Mouse (Mus musculus): Measurements from ENCODE around the gene Skida1. TPM values are rescaled to one million over a fixed set of nuclear protein-coding genes. Genes with fewer than 3 reads are reported as not detected.

Skida1 gene
- total and polyA plus RNA-seq, 3 experiments: 0.20 to 33.3 (median 2.0) TPM

DNA sequence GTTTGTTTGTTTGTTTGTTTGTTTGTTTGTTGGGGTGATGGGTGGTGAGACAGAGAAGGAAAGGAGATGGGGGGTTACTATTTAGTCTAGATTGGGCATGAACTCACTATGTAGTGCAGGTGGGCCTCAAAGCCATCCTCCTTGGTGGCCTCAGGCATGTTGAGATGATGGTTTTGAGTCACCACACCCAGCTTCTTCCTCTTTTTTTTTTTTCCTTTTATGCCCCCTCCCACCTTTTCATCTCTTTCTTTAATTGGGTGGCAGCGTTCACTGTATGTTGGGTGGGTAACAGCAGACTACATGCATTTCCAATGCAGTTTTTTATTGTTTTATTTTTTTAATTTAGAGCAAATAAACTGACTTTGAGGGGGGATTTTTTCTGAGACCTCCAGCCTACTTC lies 32.2 kb downstream of the Skida1 start:
- Histone ChIP-seq H3K36me3 (replicated peaks) (no peaks in the 10 kb centered on the region), H3K4me1 (ENCODE audit: insufficient read depth, low read depth, low read length) (no peaks in the 10 kb centered on the region), H3K9me3 (replicated peaks) (no peaks in the 10 kb centered on the region), H3K27me3 (ENCODE audit: insufficient read depth, low read length) (0 out of 2 replicates have a peak, but pooled peaks cover 3% of the 10 kb centered on the region), H3K4me3 (ENCODE audit: low read depth, low read length) (no peak overlapping the region)
- DNase-seq (ENCODE audit: low spot score) (no peak), ATAC-seq (ENCODE audit: extremely low read depth, insufficient number of reproducible peaks, low FRiP score, poor library complexity, severe bottlenecking) (no peak)
- TF ChIP-seq TAL1 (conservative IDR thresholded peaks at IDR 0.05; ENCODE audit: low read depth, low read length) (no peak), GATA2 (IDR thresholded peaks at IDR 0.05; ENCODE audit: borderline replicate concordance, low read depth, low read length) (no peak), CTCF (IDR thresholded peaks at IDR 0.05; ENCODE audit: low read depth, low read length) (no peak), POLR2AphosphoS5 (IDR thresholded peaks at IDR 0.05; ENCODE audit: insufficient replicate concordance, low read depth, low read length) (no peak), GATA1 (IDR thresholded peaks at IDR 0.05; ENCODE audit: borderline replicate concordance, low read length) (no peak)

DNA sequence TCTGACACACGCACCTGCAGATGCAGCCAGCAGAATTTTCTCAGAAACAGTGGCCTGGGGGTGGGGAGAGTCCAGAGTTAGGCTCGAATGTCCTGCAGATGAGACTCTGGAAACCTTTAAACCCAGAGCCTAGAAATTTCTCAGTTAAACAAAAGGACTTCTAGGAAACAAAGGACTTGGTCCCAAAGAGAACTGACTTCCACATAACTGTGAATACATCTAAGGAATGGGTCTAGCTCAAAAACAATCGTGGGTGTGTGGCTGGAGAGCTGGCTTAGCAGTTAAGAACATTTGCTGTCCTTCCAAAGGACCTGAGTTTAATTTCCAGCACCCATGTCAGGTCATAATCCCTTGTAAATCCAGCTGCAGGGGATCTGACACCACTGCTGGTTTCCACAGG lies 33.3 kb downstream of the Skida1 start:
- H3K4me3 ChIP-seq (ENCODE audit: low read depth, low read length): no peak overlapping the region
- no peaks in the 10 kb centered on the region for H3K9me3 ChIP-seq (replicated peaks)
- 0 out of 2 replicates have a peak, but pooled peaks cover 3% of the 10 kb centered on the region for H3K27me3 ChIP-seq (ENCODE audit: insufficient read depth, low read length)
- TF ChIP-seq POLR2AphosphoS5 (IDR thresholded peaks at IDR 0.05; ENCODE audit: insufficient replicate concordance, low read depth, low read length) (no peak), GATA1 (IDR thresholded peaks at IDR 0.05; ENCODE audit: borderline replicate concordance, low read length) (no peak), GATA2 (IDR thresholded peaks at IDR 0.05; ENCODE audit: borderline replicate concordance, low read depth, low read length) (no peak), CTCF (IDR thresholded peaks at IDR 0.05; ENCODE audit: low read depth, low read length) (no peak), TAL1 (conservative IDR thresholded peaks at IDR 0.05; ENCODE audit: low read depth, low read length) (no peak)
- ATAC-seq (ENCODE audit: extremely low read depth, insufficient number of reproducible peaks, low FRiP score, poor library complexity, severe bottlenecking) (no peak), DNase-seq (ENCODE audit: low spot score) (no peak)
- H3K36me3 ChIP-seq (replicated peaks): no peaks in the 10 kb centered on the region
- no peaks in the 10 kb centered on the region for H3K4me1 ChIP-seq (ENCODE audit: insufficient read depth, low read depth, low read length)

DNA sequence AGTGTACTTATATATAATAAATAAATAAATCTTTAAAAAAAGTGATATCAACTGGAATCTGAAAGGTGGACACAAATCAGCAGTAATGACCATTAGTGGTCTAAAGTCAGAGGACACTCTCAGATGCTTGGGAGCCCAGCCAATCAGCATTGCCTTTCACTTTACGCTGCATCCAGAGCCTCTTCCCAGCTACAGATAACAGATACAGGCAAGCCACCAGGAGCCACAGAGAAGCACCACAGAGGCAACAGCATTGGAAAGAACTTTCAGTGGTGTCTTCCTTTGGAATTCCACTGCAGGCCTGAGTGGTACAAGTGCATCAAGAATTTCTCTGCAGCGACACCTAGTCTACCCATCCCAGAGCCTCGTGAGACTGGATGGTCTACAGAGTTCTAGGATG lies 36.0 kb downstream of the Skida1 start:
- H3K36me3 ChIP-seq (replicated peaks): no peaks in the 10 kb centered on the region
- ATAC-seq (ENCODE audit: extremely low read depth, insufficient number of reproducible peaks, low FRiP score, poor library complexity, severe bottlenecking): no peak
- H3K9me3 ChIP-seq (replicated peaks): no peaks in the 10 kb centered on the region
- no peak for TF ChIP-seq TAL1 (conservative IDR thresholded peaks at IDR 0.05; ENCODE audit: low read depth, low read length)
- no peak for DNase-seq (ENCODE audit: low spot score)
- no peaks in the 10 kb centered on the region for H3K4me1 ChIP-seq (ENCODE audit: insufficient read depth, low read depth, low read length)
- 0 out of 2 replicates have a peak, but pooled peaks cover 3% of the 10 kb centered on the region for H3K27me3 ChIP-seq (ENCODE audit: insufficient read depth, low read length)
- H3K4me3 ChIP-seq (ENCODE audit: low read depth, low read length): no peak overlapping the region

DNA sequence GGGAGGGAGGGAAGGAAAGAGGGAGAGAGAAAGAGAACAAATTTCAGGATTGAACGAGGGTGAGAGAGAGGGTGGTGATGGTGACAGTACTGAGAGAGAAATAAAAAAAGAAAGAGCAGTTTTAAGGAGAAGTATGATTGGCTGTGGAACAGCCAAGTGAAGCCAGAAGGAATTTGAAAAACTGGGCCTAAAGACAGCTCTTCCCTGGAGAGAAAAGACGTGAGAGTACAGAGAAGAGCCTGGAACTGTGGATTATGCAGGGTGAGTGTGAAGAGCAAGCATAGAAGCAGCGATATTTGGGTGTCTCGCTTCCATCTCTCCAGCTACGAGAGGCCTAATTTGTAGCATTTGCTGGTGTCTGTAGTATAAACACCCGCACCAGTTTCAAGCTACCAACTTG lies 37.6 kb downstream of the Skida1 start:
- TF ChIP-seq POLR2AphosphoS5 (IDR thresholded peaks at IDR 0.05; ENCODE audit: insufficient replicate concordance, low read depth, low read length) (no peak), TAL1 (conservative IDR thresholded peaks at IDR 0.05; ENCODE audit: low read depth, low read length) (no peak), GATA1 (IDR thresholded peaks at IDR 0.05; ENCODE audit: borderline replicate concordance, low read length) (no peak), CTCF (IDR thresholded peaks at IDR 0.05; ENCODE audit: low read depth, low read length) (no peak), GATA2 (IDR thresholded peaks at IDR 0.05; ENCODE audit: borderline replicate concordance, low read depth, low read length) (no peak)
- H3K4me1 ChIP-seq (ENCODE audit: insufficient read depth, low read depth, low read length): no peaks in the 10 kb centered on the region
- H3K4me3 ChIP-seq (ENCODE audit: low read depth, low read length): no peak overlapping the region
- DNase-seq (ENCODE audit: low spot score) (no peak), ATAC-seq (ENCODE audit: extremely low read depth, insufficient number of reproducible peaks, low FRiP score, poor library complexity, severe bottlenecking) (no peak)
- H3K36me3 ChIP-seq (replicated peaks): no peaks in the 10 kb centered on the region
- 0 out of 2 replicates have a peak, but pooled peaks cover 3% of the 10 kb centered on the region for H3K27me3 ChIP-seq (ENCODE audit: insufficient read depth, low read length)
- no peaks in the 10 kb centered on the region for H3K9me3 ChIP-seq (replicated peaks)

DNA sequence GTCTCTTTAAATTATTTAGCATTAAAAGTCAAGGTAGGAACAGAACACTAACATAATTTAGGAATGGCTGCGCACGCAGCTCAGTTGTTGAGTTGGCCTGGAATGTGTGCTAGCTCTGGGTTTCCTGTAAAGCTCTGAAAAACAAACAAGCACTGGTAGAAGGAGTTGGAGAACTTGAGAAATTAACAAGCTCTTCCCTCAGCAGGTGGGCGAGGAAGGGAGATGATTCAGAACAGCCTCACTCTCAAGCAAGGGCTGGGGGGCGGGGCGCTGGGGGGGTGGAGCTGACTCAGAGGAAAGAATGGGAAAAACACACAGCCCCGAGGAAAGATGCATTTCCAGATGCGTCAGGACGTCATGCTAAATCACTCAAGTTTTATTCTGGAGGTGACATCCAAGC lies 43.7 kb downstream of the Skida1 start:
- Histone ChIP-seq H3K27me3 (ENCODE audit: insufficient read depth, low read length) (0 out of 2 replicates have a peak, but pooled peaks cover 4% of the 10 kb centered on the region), H3K4me3 (ENCODE audit: low read depth, low read length) (no peak overlapping the region), H3K9me3 (replicated peaks) (no peaks in the 10 kb centered on the region), H3K36me3 (replicated peaks) (no peaks in the 10 kb centered on the region), H3K4me1 (ENCODE audit: insufficient read depth, low read depth, low read length) (no peaks in the 10 kb centered on the region)
- DNase-seq (ENCODE audit: low spot score) (no peak), ATAC-seq (ENCODE audit: extremely low read depth, insufficient number of reproducible peaks, low FRiP score, poor library complexity, severe bottlenecking) (no peak)
- TF ChIP-seq GATA1 (IDR thresholded peaks at IDR 0.05; ENCODE audit: borderline replicate concordance, low read length) (no peak), CTCF (IDR thresholded peaks at IDR 0.05; ENCODE audit: low read depth, low read length) (no peak), TAL1 (conservative IDR thresholded peaks at IDR 0.05; ENCODE audit: low read depth, low read length) (no peak), GATA2 (IDR thresholded peaks at IDR 0.05; ENCODE audit: borderline replicate concordance, low read depth, low read length) (no peak), POLR2AphosphoS5 (IDR thresholded peaks at IDR 0.05; ENCODE audit: insufficient replicate concordance, low read depth, low read length) (no peak)

DNA sequence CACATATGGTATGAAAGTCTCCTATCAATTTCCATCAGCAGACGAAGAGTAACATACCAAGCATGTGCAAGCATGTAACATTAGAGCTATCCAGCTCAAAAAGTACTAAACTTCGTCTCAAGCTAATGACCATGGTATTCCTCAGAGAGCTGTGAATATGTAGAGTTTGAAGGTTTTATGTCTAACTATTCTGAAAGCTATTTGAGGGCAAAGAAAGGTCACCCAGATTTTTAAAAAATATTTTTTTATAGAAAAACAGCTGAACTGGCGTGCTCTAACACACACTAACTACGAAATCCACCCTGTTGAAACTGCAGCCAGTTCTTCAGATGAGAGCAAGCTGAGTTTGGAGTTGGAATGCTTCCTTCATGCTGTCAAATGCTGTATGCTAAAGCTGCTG lies 44.6 kb downstream of the Skida1 start:
- H3K4me3 ChIP-seq (ENCODE audit: low read depth, low read length): no peak overlapping the region
- TF ChIP-seq GATA1 (IDR thresholded peaks at IDR 0.05; ENCODE audit: borderline replicate concordance, low read length) (no peak), CTCF (IDR thresholded peaks at IDR 0.05; ENCODE audit: low read depth, low read length) (no peak), POLR2AphosphoS5 (IDR thresholded peaks at IDR 0.05; ENCODE audit: insufficient replicate concordance, low read depth, low read length) (no peak), TAL1 (conservative IDR thresholded peaks at IDR 0.05; ENCODE audit: low read depth, low read length) (no peak), GATA2 (IDR thresholded peaks at IDR 0.05; ENCODE audit: borderline replicate concordance, low read depth, low read length) (no peak)

DNA sequence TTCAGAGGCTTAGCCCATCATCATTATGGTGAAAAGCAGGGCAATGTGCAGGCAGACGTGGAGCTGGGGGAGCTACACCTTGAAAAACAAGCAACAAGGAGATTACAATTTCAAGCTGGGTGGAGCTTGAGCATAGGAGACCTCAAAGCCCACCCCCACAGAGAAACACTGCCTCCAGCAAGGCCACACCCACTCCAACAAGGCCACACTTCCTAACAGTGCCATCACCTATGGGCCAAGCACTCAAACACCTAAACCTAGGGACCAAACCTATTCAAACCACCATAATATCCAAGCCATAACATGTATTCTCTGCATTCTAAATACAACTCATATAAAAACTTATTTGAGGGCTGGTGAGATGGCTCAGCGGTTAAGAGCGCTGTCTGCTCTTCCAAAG lies 46.5 kb downstream of the Skida1 start:
- no peaks in the 10 kb centered on the region for H3K9me3 ChIP-seq (replicated peaks)
- no peaks in the 10 kb centered on the region for H3K4me1 ChIP-seq (ENCODE audit: insufficient read depth, low read depth, low read length)
- DNase-seq (ENCODE audit: low spot score) (no peak), ATAC-seq (ENCODE audit: extremely low read depth, insufficient number of reproducible peaks, low FRiP score, poor library complexity, severe bottlenecking) (no peak)
- H3K36me3 ChIP-seq (replicated peaks): no peaks in the 10 kb centered on the region
- peaks cover 12% of the 10 kb centered on the region for H3K27me3 ChIP-seq (ENCODE audit: insufficient read depth, low read length)
- TF ChIP-seq TAL1 (conservative IDR thresholded peaks at IDR 0.05; ENCODE audit: low read depth, low read length): no peak
- TF ChIP-seq CTCF (IDR thresholded peaks at IDR 0.05; ENCODE audit: low read depth, low read length): no peak
- TF ChIP-seq GATA2 (IDR thresholded peaks at IDR 0.05; ENCODE audit: borderline replicate concordance, low read depth, low read length): no peak
- TF ChIP-seq POLR2AphosphoS5 (IDR thresholded peaks at IDR 0.05; ENCODE audit: insufficient replicate concordance, low read depth, low read length): no peak
- no peak for TF ChIP-seq GATA1 (IDR thresholded peaks at IDR 0.05; ENCODE audit: borderline replicate concordance, low read length)
- no peak overlapping the region for H3K4me3 ChIP-seq (ENCODE audit: low read depth, low read length)

More for the DNA sequence above, 44.6 kb downstream of the Skida1 start:
- ATAC-seq (ENCODE audit: extremely low read depth, insufficient number of reproducible peaks, low FRiP score, poor library complexity, severe bottlenecking) (no peak), DNase-seq (ENCODE audit: low spot score) (no peak)
- H3K36me3 ChIP-seq (replicated peaks): no peaks in the 10 kb centered on the region
- no peaks in the 10 kb centered on the region for H3K4me1 ChIP-seq (ENCODE audit: insufficient read depth, low read depth, low read length)
- H3K27me3 ChIP-seq (ENCODE audit: insufficient read depth, low read length): peaks cover 8% of the 10 kb centered on the region
- H3K9me3 ChIP-seq (replicated peaks): no peaks in the 10 kb centered on the region

Measured in G1E (cell line).